Mouse (Mus musculus): ENCODE measurements at regions not wholly inside any gene's neighbourhood (a gene's known extent, or its start where the extent isn't known, plus 50 kb on each side); places are given as distances from the start of the nearest gene placed in this dataset.
A peak's percentile ranks its signal among the peaks of the same experiment; 100 is the strongest.

- Histone ChIP-seq H3K27me3 (replicated peaks; ENCODE audit: control insufficient read depth, insufficient read depth, low read length) (no peaks in the 10 kb centered on the region), H3K36me3 (ENCODE audit: control insufficient read depth, insufficient read depth, low read length) (no peaks in the 10 kb centered on the region), H3K4me3 (ENCODE audit: low read length) (no peak overlapping the region), H3K9ac (ENCODE audit: low read depth, low read length) (no peak overlapping the region), H3K4me2 (ENCODE audit: low read length) (no peak overlapping the region), H3K9me3 (ENCODE audit: control insufficient read depth, low read length) (no peaks in the 10 kb centered on the region), H3K4me1 (ENCODE audit: control insufficient read depth, insufficient read depth, low read depth, low read length) (no peaks in the 10 kb centered on the region), H3K27ac (ENCODE audit: low read depth, low read length) (no peak overlapping the region)
- no peak for ATAC-seq
- WGBS = 79% methylated on average over 6 of the region's 6 CpGs
Measured at GRCm38 (mm10) chr15:88483471-88483870, 116.6 kb upstream of the Zdhhc25 start.

GRCm38 (mm10) chr15:88489715-88490114 lies 110.4 kb upstream of the Zdhhc25 start:
- Histone ChIP-seq H3K9me3 (ENCODE audit: control insufficient read depth, low read length) (no peaks in the 10 kb centered on the region), H3K4me2 (ENCODE audit: low read length) (no peak overlapping the region), H3K36me3 (ENCODE audit: control insufficient read depth, insufficient read depth, low read length) (no peaks in the 10 kb centered on the region), H3K27me3 (replicated peaks; ENCODE audit: control insufficient read depth, insufficient read depth, low read length) (no peaks in the 10 kb centered on the region), H3K27ac (ENCODE audit: low read depth, low read length) (no peak overlapping the region), H3K4me1 (ENCODE audit: control insufficient read depth, insufficient read depth, low read depth, low read length) (no peaks in the 10 kb centered on the region), H3K4me3 (ENCODE audit: low read length) (no peak overlapping the region), H3K9ac (ENCODE audit: low read depth, low read length) (no peak overlapping the region)
- no peak for ATAC-seq
- WGBS = 85% methylated on average over 7 of the region's 7 CpGs

GRCm38 (mm10) chr15:88490316-88491090 lies 109.6 kb upstream of the Zdhhc25 start:
- no peak overlapping the region for H3K9ac ChIP-seq (ENCODE audit: low read depth, low read length)
- H3K4me2 ChIP-seq (ENCODE audit: low read length) = no peak overlapping the region
- no peaks in the 10 kb centered on the region for H3K4me1 ChIP-seq (ENCODE audit: control insufficient read depth, insufficient read depth, low read depth, low read length)
- no peak overlapping the region for H3K27ac ChIP-seq (ENCODE audit: low read depth, low read length)
- no peaks in the 10 kb centered on the region for H3K9me3 ChIP-seq (ENCODE audit: control insufficient read depth, low read length)
- no peak overlapping the region for H3K4me3 ChIP-seq (ENCODE audit: low read length)
- 47% methylated on average over 12 of the region's 12 CpGs for WGBS
- no peaks in the 10 kb centered on the region for H3K36me3 ChIP-seq (ENCODE audit: control insufficient read depth, insufficient read depth, low read length)
- no peaks in the 10 kb centered on the region for H3K27me3 ChIP-seq (replicated peaks; ENCODE audit: control insufficient read depth, insufficient read depth, low read length)
- no peak for ATAC-seq

- Histone ChIP-seq H3K36me3 (ENCODE audit: control insufficient read depth, insufficient read depth, low read length) (no peaks in the 10 kb centered on the region), H3K9me3 (ENCODE audit: control insufficient read depth, low read length) (no peaks in the 10 kb centered on the region), H3K4me3 (ENCODE audit: low read length) (no peak overlapping the region), H3K27ac (ENCODE audit: low read depth, low read length) (no peak overlapping the region), H3K4me2 (ENCODE audit: low read length) (no peak overlapping the region), H3K9ac (ENCODE audit: low read depth, low read length) (no peak overlapping the region), H3K4me1 (ENCODE audit: control insufficient read depth, insufficient read depth, low read depth, low read length) (no peaks in the 10 kb centered on the region), H3K27me3 (replicated peaks; ENCODE audit: control insufficient read depth, insufficient read depth, low read length) (no peaks in the 10 kb centered on the region)
- ATAC-seq = no peak
- 66% methylated on average over 5 of the region's 5 CpGs for WGBS
Measured at GRCm38 (mm10) chr15:88491091-88491366, 109.1 kb upstream of the Zdhhc25 start.

GRCm38 (mm10) chr15:88497957-88498356 lies 102.1 kb upstream of the Zdhhc25 start:
- H3K9me3 ChIP-seq (ENCODE audit: control insufficient read depth, low read length) = no peaks in the 10 kb centered on the region
- no peak for ATAC-seq

GRCm38 (mm10) chr15:88502311-88502710 lies 97.8 kb upstream of the Zdhhc25 start:
- no peaks in the 10 kb centered on the region for H3K9me3 ChIP-seq (ENCODE audit: control insufficient read depth, low read length)
- H3K4me3 ChIP-seq (ENCODE audit: low read length) = no peak overlapping the region
- no peaks in the 10 kb centered on the region for H3K36me3 ChIP-seq (ENCODE audit: control insufficient read depth, insufficient read depth, low read length)
- H3K4me1 ChIP-seq (ENCODE audit: control insufficient read depth, insufficient read depth, low read depth, low read length) = no peaks in the 10 kb centered on the region; the same call in 1 of the 2 replicates
- H3K9ac ChIP-seq (ENCODE audit: low read depth, low read length) = no peak overlapping the region
- H3K4me2 ChIP-seq (ENCODE audit: low read length) = no peak overlapping the region
- no peaks in the 10 kb centered on the region for H3K27me3 ChIP-seq (replicated peaks; ENCODE audit: control insufficient read depth, insufficient read depth, low read length)
- 78% methylated on average over 2 of the region's 2 CpGs for WGBS
- ATAC-seq = no peak
- no peak overlapping the region for H3K27ac ChIP-seq (ENCODE audit: low read depth, low read length)

More at GRCm38 (mm10) chr15:88497957-88498356, 102.1 kb upstream of the Zdhhc25 start:
- Histone ChIP-seq H3K4me2 (ENCODE audit: low read length) (no peak overlapping the region), H3K9ac (ENCODE audit: low read depth, low read length) (no peak overlapping the region), H3K4me3 (ENCODE audit: low read length) (no peak overlapping the region), H3K4me1 (ENCODE audit: control insufficient read depth, insufficient read depth, low read depth, low read length) (no peaks in the 10 kb centered on the region), H3K27ac (ENCODE audit: low read depth, low read length) (no peak overlapping the region), H3K27me3 (replicated peaks; ENCODE audit: control insufficient read depth, insufficient read depth, low read length) (no peaks in the 10 kb centered on the region), H3K36me3 (ENCODE audit: control insufficient read depth, insufficient read depth, low read length) (no peaks in the 10 kb centered on the region)
- WGBS = 82% methylated on average over 7 of the region's 7 CpGs

- no peaks in the 10 kb centered on the region for H3K9me3 ChIP-seq (ENCODE audit: control insufficient read depth, low read length)
- ATAC-seq = no peak
- H3K36me3 ChIP-seq (ENCODE audit: control insufficient read depth, insufficient read depth, low read length) = no peaks in the 10 kb centered on the region
- no peak overlapping the region for H3K4me2 ChIP-seq (ENCODE audit: low read length)
- no peaks in the 10 kb centered on the region; the same call in 1 of the 2 replicates for H3K4me1 ChIP-seq (ENCODE audit: control insufficient read depth, insufficient read depth, low read depth, low read length)
- WGBS = 77% methylated on average over 7 of the region's 7 CpGs
- no peak overlapping the region for H3K27ac ChIP-seq (ENCODE audit: low read depth, low read length)
- no peaks in the 10 kb centered on the region for H3K27me3 ChIP-seq (replicated peaks; ENCODE audit: control insufficient read depth, insufficient read depth, low read length)
- no peak overlapping the region for H3K4me3 ChIP-seq (ENCODE audit: low read length)
- H3K9ac ChIP-seq (ENCODE audit: low read depth, low read length) = no peak overlapping the region
Measured at GRCm38 (mm10) chr15:88503896-88504295, 96.2 kb upstream of the Zdhhc25 start.

GRCm38 (mm10) chr15:88505491-88506119 lies 94.5 kb upstream of the Zdhhc25 start:
- no peak overlapping the region for H3K27ac ChIP-seq (ENCODE audit: low read depth, low read length)
- ATAC-seq = peak; percentile 54
- H3K4me2 ChIP-seq (ENCODE audit: low read length) = no peak overlapping the region
- no peaks in the 10 kb centered on the region; the same call in 1 of the 2 replicates for H3K4me1 ChIP-seq (ENCODE audit: control insufficient read depth, insufficient read depth, low read depth, low read length)
- no peak overlapping the region for H3K9ac ChIP-seq (ENCODE audit: low read depth, low read length)
- no peaks in the 10 kb centered on the region for H3K36me3 ChIP-seq (ENCODE audit: control insufficient read depth, insufficient read depth, low read length)
- no peaks in the 10 kb centered on the region for H3K9me3 ChIP-seq (ENCODE audit: control insufficient read depth, low read length)
- 45% methylated on average over 13 of the region's 13 CpGs for WGBS
- no peaks in the 10 kb centered on the region for H3K27me3 ChIP-seq (replicated peaks; ENCODE audit: control insufficient read depth, insufficient read depth, low read length)
- no peak overlapping the region for H3K4me3 ChIP-seq (ENCODE audit: low read length)

- H3K9ac ChIP-seq (ENCODE audit: low read depth, low read length) = no peak overlapping the region
- no peak overlapping the region for H3K4me2 ChIP-seq (ENCODE audit: low read length)
- H3K36me3 ChIP-seq (ENCODE audit: control insufficient read depth, insufficient read depth, low read length) = no peaks in the 10 kb centered on the region
- no peak overlapping the region for H3K27ac ChIP-seq (ENCODE audit: low read depth, low read length)
- no peaks in the 10 kb centered on the region for H3K9me3 ChIP-seq (ENCODE audit: control insufficient read depth, low read length)
- H3K27me3 ChIP-seq (replicated peaks; ENCODE audit: control insufficient read depth, insufficient read depth, low read length) = no peaks in the 10 kb centered on the region
- no peak for ATAC-seq
- no peaks in the 10 kb centered on the region; the same call in 1 of the 2 replicates for H3K4me1 ChIP-seq (ENCODE audit: control insufficient read depth, insufficient read depth, low read depth, low read length)
- H3K4me3 ChIP-seq (ENCODE audit: low read length) = no peak overlapping the region
- 66% methylated on average over 2 of the region's 2 CpGs for WGBS
Measured at GRCm38 (mm10) chr15:88507886-88508285, 92.2 kb upstream of the Zdhhc25 start.
